Mouse (Mus musculus): ENCODE data around the gene Itgb1bp1.
A peak's percentile ranks its signal among the peaks of the same experiment; 100 is the strongest.

Gene Itgb1bp1

DNA sequence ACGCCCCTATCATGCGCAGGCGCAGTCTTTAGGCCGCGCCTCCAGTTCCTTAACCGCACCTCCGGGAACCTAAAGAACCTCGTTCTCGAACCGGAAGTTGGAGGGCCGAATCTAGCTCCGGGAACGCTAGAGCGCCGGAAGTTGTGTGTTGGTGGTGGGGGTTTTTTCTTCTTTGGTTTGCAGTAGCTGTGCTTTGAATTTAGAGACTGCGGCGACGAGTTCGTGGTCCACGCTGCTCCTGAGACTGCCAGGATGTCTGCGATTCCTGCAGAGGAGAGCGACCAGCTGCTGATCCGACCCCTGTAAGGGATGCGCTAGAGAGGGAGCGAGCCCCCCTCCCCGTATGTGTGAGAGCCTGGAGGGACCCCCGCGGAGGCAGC, at the start of gene Itgb1bp1:
Gene Itgb1bp1, minus strand, starts transcription at position 42 of the 380 bp plus-strand sequence.
- peak; percentile 98 for DNase-seq (ENCODE audit: low read depth)

DNA sequence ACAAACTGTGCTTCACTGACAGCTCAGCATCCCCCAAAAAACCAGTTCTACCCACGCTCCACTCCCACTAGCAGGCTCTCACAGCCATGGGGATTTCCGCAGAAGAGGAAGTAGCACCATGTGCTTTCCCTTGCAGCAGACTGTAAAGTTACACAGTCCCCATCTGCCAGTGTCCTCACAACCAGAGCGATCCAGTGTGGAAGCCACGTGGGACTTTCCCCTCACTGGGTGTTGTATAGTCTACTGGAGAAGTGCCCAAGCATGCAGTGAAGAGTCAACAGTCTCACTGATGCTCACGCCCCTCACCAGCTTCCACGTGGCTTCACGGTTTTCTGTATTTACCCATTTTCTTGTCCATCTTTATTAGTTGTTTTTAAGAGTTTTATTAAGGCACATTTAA, 49.8 kb upstream of the Itgb1bp1 start:
- peak; percentile 12 for DNase-seq (ENCODE audit: low read depth)

DNA sequence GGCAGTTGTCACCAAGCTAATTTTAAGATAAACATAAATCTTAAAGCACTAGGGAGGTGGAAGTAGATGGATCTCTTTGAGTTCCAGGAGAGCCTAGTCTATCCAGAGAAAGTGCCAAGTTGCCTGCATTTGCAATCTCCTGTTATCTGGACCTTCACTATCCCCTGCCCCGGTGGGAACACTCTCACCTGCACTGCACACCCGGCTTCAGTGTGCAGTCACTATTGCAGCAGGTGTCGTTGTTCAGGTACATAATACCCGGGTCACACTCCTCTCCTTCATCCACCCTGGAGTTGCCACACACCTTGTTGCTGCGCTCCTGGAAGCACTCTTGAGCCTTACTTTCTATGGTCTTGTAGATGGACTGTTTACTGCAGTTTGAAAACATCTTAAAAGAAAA, 47.7 kb upstream of the Itgb1bp1 start:
- no peak for DNase-seq (ENCODE audit: low read depth)

DNA sequence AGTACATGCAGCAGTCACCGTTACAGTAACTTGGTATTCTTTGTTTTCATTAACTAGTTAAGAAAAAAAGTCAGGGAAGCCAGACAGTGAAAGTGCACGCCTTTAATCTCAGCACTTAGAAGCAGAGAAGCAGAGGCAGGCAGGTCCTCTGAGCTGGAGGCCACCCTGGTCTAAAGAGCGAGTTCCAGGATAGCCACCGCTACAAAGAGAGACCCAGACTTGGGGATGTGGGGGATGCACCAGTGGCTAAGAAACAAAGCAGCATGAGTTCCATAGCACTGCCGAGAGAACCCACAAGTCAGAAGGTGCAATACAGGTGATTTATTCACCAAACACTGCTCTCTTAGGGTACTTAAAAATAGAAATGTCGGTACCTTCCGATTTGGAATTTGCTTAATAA, 46.9 kb upstream of the Itgb1bp1 start:
- no peak for DNase-seq (ENCODE audit: low read depth)

DNA sequence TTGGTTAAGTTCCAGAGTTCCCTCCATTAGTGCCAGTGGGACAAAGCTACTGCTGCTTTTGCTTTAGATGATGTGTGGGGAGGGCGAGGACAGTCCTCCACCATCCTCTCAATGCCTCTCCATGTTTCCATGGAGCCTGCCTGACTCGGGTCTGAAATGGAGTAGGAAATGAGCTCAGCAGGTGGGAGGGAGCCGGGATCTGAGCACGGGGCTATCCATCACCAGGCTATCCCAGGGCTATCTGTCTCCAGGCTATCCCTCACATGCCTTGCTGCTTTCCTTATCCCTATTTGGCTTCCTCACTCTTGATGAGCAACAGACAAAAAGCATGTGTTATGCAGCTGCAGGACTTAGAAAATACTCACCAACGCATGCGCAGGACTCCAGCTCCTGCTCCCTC, 45.6 kb upstream of the Itgb1bp1 start:
- no peak for DNase-seq (ENCODE audit: low read depth)

DNA sequence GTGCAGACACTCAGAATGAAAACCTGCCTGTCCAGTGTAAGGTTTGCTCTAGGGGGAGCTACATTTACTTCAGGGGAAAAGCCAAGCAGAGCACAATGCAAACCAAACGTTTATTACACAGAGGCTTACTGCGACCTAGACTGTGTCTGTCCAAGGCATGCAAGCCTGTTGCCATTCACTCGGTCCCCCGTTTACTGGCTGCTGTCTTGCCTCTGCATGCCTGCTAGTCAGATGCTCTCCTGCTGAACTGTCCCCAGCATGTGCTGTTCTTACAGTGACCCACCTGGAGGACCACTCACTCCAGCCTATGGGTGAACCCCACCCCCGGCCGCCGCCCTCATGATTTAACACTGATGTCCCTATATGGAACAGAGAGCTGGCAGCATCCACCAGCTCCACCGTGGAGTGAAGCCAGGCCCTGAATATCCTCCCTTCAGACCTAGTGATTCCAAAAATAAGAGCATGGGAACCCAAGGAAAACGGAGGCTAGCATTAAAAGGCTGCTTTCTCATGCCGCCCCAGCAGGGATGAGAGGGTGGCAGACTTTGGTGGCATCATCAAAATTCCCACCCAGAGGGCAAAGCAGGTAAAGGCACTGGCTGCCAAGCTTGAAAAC, 45.0 kb upstream of the Itgb1bp1 start:
- no peak for DNase-seq (ENCODE audit: low read depth)

DNA sequence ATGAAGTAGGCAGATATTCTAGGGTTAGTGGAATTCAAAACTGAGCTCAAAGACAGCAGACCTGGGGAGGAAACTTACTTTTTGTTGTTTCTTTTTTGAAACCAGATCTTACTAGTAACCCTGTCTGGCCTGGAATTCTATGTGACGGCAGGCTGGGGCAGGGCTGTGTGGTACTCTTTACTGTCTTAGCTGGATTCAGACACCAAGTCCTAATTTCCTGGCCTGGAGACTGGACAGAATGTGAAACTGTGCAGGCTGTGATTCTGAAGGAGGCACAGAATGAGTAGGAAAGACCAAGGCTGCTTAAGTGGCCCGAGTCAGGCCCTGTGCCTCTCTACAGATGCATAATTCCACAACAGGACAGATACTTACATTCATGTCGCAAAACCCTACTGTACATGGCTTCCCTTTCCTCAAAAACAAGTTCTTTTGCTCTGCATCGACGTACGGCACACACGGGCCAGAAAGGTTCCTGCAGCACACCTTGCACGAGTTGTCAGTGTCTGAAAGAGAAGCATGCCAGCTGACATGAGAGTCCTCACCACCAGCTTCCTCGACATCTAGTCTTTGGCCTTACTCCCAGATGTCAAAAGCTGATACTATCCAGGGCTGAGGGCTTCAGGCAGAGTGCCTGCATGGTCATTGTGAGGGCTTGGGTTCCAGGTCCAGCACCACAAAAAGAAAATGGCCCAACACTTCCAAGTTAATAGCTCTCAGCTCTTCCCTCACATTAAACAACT, 43.7 kb upstream of the Itgb1bp1 start:
- DNase-seq (ENCODE audit: low read depth): no peak

DNA sequence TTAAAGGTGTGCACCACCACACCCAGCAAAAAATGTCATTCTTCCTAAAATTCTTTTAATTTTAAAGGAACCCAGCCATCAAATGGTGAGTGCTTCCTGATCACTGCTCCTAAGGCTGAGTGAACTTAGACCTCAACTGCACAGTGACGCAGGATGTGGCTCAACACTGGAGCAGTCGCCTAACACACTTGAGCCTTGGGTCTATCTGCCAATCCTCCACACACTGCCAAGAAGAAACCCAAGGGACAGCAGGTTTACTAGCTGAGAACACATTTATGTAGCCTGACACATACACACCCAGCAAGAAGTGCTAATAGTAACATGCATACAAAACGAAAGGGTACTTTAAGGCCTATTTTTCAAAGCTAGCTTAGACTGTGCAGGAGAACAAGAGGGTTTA, 40.2 kb upstream of the Itgb1bp1 start:
- DNase-seq (ENCODE audit: low read depth): no peak

DNA sequence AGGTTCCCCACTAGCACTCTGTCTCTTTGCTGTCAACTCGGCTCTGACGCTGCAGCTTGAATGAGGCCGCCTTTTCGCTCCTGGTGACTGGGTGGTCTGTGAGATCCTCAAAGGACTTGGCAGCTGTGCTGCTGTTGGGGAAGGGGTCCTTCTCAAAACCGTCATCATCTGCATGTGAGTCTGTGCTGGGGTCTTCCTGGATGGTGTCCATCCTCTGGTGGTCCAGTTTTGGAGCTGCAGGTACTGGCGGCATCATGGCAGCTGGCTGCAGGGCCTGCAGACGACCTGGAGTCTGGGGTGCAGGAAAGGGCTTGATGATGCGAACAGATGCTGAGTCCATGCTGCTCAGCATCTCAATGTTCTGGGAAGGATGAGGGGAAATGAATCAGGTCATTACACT, 39.2 kb upstream of the Itgb1bp1 start:
- no peak for DNase-seq (ENCODE audit: low read depth)

DNA sequence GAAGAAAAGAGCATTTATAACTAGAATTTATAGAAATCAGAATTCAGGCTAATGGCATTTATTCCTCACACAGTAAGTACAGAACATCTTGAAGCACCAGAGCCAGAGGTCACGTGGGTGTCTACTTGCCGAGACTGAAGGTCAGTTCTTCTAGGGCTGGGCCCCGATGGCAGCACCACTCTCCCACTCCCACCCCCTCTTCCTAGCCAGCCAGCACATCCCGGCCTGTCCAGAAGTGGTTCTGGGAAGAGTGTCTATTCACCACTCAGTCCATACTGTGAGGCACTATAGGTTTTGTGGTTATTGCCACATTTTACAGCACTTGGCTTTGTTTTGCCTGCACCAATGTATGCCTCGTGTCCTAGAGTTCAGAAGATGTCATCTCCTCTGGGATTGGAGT, 38.0 kb upstream of the Itgb1bp1 start:
- DNase-seq (ENCODE audit: low read depth): no peak

DNA sequence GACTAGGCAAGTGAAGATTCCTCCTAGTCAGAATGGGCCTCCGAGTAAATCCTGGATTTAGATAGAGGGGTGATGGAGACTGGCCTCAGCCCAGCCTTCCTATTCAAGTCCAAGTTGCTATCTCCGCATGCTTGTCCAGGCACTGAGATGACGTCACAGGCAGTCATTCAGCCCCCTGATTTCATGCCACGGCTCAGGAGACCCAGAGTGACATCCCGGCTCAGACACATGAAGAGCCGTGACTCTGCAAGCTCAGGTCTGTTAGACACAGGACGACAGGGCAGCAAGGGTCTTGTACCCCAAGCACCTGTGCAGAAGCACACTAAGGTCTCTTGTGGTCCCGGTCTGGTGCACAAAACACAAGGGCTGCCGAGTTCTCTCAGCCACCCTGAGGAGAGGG, 36.8 kb upstream of the Itgb1bp1 start:
- DNase-seq (ENCODE audit: low read depth): no peak

DNA sequence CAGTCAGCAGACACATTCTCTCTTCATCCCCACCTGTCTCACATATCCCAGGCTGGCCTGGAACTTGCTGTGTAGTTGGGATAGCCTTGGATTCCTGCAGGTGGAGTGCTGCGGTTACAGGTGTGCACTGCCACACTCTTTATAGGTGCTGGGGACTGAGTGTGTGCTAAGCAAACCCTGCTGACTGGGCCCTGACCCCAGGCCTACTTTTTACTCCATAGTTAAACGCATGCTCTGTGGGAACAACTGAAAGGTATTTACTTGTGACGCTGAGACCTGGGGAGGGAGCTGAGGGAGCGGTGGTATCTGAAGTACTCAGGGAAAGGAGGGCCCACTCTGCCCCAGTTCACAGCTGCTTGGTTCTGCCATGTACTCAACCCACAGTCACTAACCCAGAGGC, 36.2 kb upstream of the Itgb1bp1 start:
- DNase-seq (ENCODE audit: low read depth): no peak

DNA sequence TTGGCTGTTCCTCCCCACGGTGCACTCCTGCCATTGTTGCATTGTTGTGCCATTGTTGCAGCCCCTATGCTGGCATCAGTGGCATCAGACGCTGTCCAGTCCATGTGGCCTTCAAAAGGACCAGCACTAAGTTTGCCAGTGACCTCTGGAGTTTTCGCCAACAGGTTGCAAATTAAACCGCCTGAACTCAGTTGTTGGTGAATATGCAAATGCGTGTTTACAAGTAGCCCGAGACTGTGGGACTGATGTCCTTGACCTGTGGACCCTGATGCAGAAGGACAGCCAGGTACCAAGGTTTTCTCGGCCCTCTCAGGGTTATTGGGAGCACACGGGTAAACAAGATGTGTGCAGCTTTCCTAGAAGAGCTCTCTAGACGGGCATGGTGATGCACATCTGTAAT, 35.1 kb upstream of the Itgb1bp1 start:
- no peak for DNase-seq (ENCODE audit: low read depth)

DNA sequence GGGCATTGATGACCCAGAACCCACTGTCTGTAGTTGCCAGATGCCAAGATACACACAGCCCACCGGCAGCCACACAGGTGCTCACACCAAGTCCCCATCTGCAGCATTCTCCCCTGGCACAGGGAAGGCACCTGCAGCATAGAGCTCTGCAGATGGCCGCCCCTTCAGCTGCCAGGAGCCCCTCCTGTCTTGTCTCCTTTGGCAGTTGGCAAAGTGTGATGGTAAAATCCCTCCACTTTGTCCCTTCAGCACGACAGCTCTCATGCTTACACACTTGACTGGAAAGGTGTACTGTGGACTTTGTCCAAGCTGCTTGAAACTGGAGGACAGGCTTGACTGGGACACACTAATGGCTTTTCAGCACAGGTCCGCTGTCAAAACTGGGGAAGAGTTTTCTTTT, 34.2 kb upstream of the Itgb1bp1 start:
- DNase-seq (ENCODE audit: low read depth): no peak

DNA sequence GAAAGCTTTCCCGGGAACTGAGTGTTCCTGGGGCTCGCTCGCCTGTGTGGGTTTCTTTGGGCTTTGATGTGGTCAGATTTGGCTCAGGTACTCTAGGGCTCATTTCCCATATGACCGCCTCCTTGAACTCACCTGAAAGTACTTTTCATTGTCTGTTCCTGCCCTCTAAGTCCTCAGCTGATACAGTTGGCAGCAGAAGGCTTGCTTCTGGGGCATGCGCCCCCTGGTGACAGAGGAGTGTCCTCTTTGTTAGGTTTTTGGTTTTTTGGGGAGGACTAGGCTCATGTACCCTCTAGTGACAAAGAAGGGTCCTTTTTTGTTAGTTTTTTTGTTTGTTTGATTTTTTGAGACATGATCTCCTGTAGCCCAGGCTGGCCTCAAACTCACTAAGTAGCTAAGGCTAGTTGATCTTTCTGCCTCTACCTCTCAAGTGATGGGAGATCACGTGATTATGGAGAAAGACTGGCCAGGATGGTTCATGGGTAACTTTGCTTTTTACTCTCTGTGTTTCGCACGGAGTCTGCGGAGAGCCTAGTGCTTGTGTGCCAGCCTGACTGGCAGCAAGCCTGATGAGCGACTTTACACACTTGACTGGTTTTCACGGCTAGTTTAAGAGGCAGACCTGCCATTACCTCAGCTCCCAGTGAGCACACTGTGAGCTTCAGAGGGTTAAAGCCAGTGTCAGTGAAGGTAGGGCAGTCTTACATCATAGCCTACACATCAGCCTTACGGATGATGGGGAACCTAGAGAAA, 32.2 kb upstream of the Itgb1bp1 start:
- peak; percentile 87 for DNase-seq (ENCODE audit: low read depth)

DNA sequence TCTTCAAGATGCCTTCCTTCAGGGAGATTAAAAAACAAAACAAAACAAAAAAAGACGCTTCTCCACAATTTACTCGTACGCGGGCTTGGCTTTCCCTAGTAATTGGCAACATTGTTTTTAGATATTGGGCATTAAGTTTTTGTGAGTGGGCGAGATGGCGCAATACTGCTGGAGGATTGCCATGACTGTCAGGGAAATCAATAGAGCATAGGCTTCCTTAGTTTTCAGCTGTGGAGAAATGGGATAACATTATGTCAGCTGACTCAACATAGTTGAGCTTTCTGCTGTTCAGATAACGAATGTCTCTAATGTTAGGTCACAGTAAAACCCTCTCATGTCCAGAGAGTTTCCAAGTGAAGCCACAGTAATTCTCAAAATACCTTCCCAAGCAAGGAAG, 30.8 kb upstream of the Itgb1bp1 start:
- DNase-seq (ENCODE audit: low read depth): peak; percentile 21

DNA sequence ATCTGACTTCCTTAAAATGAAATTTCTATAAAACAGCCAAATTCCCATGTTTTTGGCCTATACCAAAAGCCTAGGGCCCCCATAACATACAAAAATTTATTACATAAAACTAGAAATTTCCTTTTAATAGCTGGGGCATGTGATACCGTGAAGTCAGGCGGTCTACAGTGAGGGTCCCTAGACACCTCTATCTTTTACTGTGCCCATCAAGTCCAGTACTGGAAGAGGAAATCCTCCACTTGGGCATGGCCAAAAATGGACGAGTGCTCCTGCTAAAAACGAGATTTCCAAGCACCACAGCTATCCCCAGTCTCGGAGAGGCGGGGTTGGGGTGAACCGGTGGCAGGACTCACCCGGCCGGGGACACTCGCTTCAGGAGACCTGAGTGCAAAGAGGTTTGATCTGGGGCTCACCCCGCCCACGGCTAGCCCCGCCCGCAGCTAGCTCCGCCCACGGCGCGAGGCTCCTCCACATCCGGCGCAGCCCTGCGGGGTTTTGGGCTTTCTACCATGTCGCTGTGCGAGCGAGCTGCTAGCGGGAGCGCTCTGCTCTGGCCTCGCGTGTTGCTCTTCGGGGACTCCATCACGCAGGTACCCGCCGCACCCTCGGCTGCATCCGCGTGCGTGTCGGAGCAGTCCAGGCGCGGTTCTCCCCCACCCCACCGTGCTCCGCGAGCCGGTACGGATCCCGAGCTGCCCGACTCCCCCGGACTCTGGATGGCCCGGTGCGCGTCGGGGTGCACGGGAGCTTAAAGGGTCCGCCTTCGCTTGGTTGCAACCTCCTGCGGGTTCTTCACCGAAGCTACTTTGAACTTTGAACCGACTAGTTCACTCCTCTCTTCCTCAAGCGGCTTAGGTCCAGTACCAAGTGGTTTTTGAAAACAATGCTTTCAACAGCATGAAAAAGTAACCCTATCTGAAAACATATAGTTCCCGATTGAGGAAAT, 30.1 kb upstream of the Itgb1bp1 start, which contains the start of gene Iah1:
Gene Iah1, plus strand, starts transcription at position 467 of the 946 bp plus-strand sequence.
- DNase-seq (ENCODE audit: low read depth): peak; percentile 94

DNA sequence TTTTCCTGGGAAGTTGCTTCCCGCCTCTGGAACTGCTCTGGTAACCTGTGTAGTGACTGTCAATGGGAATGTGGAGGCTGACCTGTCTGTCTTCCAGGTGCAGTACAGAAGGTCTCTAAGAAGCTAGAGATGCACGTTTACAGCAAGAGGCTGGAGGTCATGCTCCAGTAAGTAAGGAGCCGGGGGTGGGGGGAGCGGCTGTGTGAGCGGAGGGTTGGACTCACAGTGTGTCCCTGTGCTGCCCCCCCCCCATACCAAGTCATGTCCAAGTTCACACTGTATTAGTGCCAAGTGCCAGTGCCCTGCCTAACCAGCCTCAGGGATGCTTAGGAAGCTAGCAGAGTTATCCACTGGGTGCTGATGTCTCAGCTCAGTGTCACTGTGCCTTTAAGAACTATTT, 26.1 kb upstream of the Itgb1bp1 start:
- DNase-seq (ENCODE audit: low read depth): no peak

DNA sequence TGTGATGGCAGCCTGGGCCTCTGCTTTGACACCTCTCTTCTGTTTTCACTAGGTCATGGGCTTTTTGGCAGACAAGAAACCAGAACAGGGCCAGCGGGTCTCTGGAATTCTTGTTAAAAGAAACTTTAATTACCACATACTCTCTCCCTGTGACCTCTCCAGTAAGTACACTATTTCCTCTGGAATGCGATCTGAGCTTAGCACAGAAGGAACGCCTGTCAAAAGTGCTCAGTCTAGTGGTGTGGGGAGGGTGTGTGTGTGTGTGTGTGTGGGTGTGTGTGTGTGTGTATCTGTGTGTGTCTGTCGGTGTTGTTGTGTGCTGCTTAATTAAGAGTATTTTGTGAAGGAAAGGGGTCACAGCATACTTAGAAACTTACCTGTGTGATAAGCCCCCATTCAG, 20.6 kb upstream of the Itgb1bp1 start:
- no peak for DNase-seq (ENCODE audit: low read depth)

DNA sequence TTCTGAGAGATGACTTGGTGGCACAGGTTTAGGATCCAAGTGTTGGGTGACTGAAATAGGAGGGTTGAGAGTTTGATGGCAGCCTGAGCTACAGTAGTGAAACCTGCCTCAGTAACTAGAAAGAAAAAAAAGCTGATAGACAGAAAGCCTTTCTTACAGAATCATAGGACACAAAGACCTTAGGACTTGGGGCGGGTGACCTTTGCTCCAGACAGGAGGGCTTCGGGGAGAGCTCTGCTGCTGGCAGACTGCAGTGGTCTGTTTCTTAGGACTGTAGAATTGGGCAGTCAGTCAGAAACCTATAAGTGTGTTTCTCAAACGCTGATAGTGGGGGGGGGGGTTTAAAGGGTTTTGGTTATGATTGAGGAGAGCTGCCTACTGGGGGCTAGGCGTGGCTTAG, 19.7 kb upstream of the Itgb1bp1 start:
- no peak for DNase-seq (ENCODE audit: low read depth)

DNA sequence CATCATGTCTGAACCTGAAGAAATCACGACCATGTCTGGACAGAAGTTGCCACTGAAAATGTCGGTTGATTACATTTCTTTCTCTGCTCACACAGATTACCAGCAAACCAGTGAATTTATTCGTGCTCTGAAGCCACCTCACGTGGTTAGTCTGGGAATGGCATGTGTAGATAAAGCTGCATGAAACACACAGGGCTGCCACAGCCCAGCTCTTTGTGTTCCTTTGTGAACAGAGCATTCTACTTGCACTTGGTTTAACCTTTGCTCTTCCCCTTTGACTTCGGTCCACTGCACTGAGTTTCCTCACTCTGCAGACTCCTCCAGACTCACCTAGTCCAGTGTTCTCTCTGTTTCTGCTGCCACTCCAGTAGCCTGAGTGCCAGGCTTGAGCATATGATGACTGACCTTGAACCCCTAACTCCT, 16.3 kb upstream of the Itgb1bp1 start:
- DNase-seq (ENCODE audit: low read depth): no peak

DNA sequence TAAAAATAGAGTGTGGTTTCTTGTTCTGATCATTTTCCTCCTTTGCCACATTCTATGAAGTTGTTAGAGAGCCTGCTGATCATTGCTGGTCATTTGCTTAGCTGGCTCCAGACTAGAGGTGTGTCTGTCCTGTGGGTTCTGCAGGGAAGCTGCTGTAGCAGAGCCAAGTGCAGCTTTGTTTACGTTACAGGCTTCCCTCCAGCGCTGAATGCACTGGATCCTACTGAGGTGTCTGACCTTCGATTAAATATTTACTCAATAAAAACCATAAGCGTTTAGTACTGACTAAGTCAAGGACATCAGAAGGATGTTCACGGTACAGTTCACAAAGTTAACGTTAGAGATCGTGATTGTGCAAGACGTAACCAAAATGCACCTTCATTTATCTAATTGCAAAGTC, 15.8 kb upstream of the Itgb1bp1 start:
- no peak for DNase-seq (ENCODE audit: low read depth)
